Mouse (Mus musculus): ENCODE results near the gene BC037034. TPM values are rescaled to one million over a fixed set of nuclear protein-coding genes. Genes with fewer than 3 reads are reported as not detected.

Gene BC037034
- total RNA-seq, 2 experiments from 2014 or later, result 44.1 TPM

DNA sequence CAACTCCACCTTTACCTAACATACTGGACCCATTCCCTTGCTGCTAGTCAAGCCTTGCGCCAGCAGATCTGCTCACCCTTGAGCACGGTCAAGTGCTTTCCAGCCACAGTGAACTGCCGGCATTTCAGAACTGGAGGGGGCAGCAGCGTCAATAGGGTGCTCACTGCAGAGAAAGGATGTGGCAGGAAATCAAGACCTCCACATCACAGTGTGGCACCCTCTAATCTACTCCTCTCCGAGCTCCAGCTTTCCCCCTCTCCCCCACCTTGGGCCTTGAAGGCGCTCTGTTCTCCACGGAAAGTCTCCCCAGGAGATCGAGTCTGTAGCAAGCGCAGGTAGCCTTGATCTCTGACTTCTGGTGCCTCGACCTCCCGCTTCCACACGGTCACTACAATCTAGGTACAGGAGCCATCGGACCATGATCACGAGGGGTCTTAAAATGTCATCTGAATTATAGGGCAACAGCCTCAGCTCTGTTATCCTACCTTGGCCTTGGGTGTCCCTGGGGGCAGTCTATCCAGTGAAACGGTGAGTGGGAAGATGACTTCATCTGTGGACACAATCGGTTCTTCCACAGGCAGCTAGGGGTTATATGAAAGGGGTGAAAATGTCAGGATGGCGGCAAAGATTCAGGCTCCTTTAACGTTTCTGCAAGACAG lies 1.1 kb downstream of the BC037034 start:
- no peak for ATAC-seq (replicated peaks; ENCODE audit: poor library complexity)

DNA sequence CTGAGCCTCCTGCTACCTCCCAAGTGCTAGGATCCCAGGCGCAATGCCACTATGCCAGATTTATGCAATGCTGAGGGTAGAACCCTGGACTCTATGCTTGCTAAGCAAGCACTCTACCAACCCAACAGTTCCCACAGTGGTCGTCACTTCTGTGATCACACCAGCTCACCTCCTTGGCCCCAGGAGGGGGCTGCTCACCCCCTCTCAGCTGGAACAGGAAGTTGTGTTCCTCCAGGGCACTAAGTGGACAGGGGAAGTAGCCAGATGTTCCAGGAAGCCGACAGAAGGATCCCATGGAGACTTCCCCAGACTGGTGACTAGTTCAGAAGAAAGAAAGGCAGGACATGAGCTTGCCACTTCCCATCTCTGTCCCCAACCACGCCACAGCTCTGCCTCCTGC lies 1.8 kb downstream of the BC037034 start:
- peak; percentile 6; the same call in 1 of the 2 replicates for ATAC-seq (replicated peaks; ENCODE audit: poor library complexity)

DNA sequence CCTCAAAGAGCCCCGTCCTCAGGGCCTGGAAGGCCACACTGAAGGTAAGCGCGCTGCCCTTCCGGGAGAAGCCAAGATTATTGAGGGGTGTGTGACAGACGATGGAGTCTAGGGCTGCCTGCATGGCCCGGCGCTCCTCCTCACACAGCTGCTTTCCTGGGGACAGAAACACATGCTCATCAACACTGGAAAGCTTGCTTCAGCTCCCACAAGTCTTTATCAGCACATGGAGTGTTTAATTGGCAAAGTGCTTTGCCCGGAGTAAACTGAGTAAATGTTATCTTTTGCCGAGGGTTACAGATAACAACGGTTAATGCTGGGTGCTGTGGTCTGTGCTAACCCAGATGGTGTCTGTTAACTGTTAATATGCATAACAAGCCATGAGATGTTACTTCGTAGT lies 3.0 kb downstream of the BC037034 start:
- ATAC-seq (replicated peaks; ENCODE audit: poor library complexity), result peak; percentile 11

DNA sequence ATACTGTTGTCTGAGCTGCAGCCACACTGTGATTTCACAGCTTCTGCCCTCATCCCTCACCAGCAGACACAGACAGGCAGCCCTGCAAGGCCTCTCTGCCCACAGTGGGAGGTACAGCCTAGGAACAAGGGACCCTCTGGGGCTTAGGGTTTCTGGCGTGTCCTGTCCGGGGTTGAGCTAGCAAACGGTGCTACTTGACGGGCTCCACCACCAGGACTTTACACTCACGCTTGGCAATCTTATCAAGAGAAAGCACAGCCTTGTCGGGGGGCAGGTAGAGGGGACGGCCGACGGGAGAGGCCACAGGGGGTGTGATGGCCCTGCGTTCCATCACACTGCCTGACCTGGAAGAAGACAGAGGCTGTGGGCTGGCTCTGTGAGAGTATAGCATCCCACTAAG lies 3.8 kb downstream of the BC037034 start:
- no peak for ATAC-seq (replicated peaks; ENCODE audit: poor library complexity)

DNA sequence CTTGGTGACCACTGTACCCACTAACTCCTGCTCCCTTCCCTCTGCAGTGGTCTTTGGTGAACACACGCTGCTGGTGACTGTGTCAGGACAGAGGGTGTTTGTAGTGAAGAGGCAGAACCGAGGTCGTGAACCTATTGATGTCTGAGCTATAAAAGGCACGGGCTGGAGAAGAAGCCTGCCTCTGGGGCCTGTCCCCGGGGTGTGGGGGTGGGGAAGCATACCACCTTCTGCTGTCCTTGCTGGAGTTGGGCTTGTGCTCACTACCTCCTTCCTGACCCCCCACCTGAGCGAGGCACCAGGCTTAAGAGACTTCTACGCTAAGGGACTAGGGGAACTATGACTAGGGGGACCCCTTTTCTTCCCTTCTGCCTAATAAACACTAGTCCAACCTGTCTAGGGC lies 4.8 kb downstream of the BC037034 start:
- ATAC-seq (replicated peaks; ENCODE audit: poor library complexity), result no peak

DNA sequence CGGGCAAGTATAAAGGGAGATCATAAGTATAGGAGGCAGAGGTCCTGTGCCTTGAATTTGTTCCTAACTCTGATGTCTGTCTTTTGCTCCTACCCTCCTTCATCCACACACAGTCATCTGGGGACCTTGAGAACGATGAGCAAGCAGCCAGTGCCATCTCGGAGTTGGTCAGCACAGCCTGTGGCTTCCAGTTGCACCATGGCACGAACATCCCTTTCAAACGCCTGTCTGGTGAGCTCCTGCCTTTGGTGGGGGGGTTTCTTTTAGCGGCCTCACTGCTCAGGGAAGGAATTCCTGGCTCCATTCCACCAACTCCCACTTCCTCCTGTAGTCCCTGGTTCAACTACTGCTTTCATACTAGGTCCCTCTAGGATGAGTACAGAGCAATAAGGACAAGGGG lies 5.3 kb downstream of the BC037034 start:
- ATAC-seq (replicated peaks; ENCODE audit: poor library complexity), result no peak

DNA sequence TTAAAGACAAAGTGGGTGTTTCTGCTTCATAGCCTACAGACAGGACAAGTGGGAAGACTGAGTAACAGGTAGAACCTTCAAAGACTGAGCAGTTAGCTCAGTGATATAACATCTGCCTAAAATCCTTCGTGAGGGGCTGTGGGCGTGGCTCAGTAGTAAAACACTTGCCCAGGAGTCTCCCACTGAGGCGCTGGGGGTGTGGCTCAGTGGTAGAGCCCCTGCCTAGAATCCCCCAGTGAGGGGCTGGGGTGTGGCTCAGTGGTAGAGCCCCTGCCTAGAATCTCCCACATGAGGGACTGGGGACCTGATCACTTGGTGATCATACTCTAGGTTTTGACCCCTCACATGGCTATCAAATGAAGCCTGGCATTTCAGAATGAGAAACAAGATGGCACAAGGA lies 5.8 kb downstream of the BC037034 start:
- ATAC-seq (replicated peaks; ENCODE audit: poor library complexity), result no peak

DNA sequence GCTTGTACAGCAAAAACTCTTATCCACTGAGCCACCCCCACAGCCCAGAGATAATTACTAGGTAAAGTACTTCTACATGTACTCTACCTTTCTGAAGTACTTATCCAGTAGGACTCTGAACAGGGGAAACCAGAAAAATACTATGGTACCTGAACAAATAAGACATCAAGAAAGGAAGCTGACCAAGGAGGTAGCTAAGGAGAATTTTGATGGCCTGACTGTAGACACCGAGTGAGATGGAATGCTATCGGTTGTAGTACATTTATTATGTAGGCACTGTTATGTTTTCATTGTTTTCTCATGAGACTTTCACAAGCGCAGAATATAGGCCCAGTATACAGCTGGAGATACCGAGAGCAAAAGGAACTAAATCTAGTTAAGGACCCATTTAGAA lies 6.3 kb downstream of the BC037034 start:
- no peak for ATAC-seq (replicated peaks; ENCODE audit: poor library complexity)

DNA sequence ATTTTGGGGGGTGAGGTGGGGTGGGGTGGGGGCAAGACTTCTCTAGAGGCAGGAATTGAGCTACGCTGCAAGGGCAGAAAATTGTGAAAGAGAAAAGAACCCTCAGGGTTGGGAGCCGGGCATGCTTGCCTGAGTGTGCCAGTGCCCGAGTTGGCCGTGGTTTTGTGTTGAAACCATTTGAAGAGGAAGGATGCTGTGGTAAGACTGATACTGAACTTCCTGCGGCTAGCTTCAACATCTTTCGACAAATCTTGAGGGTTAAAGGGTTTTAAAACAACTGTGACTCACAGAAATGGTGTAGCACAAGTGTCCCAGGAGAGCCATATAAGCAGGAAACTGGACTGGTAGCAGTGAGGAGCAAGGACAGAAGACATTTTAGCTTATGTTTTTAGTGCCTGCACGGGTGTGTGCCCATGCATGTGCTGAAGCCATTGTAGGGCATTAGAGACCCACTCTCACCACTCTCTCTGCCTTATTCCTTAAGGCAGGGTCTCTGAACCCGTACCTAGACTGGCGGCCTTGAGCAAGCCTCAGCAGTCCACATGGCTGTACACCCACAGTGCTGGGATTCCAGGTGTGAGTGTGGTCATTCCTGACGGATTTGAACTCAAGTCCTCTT lies 6.8 kb downstream of the BC037034 start:
- peak; percentile 38 for ATAC-seq (replicated peaks; ENCODE audit: poor library complexity)

DNA sequence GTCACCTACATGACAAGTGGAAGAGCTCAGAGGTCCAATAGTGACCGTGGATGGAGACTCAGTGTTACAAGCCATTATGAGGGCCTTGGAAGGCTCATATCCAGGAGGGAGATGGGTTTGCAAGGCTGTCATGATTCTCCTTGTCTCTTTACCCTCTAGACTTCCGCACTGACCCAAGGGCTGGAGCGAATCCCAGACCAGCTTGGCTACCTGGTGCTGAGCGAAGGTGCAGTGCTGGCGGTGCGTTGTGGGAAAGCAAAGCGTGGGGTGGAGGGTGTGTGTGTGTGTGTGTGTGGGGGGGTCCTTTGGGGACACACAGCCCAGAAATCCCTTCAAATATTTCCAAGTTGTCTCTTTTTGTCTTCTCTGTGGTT lies 7.8 kb downstream of the BC037034 start:
- no peak for ATAC-seq (replicated peaks; ENCODE audit: poor library complexity)

DNA sequence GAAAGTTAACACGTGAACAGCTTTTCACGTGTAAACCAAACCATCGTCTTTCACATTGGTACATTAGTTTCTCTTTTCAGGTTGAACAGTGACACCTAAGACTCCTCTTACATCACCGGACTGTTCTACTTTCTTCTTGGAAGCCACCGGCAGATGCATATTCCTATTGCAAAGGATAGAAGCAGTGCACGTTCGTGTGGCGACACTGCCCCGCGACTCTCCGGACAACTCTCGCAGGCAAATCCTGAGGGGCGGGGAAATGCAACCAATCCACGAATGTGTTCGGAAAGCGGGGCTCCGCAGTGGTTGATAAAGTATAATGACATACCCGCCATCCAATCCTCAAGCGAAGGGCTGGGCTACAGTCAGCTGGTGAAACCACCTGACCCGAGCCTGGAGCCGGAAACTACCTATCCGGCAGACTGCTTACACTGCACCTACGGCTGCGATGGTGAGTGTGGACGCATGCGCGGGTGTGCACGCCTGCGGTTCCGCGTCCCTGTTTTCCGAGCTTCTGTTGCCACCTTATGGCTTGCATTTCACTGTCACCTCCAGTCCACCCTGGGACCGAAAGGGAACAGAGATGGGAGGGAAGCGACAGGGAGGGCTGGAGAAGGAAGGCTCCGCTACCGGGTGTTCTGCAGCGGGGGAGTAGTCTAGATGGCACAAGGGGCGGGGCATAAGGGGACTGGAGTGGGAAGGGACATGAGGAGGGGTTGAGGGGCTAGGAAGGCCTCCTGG lies 8.3 kb downstream of the BC037034 start, which contains the start of gene Lamtor4:
Gene Lamtor4 (plus strand): TSS at position 130 of the 741 bp plus-strand sequence.
- ATAC-seq (replicated peaks; ENCODE audit: poor library complexity), result peak; percentile 78

DNA sequence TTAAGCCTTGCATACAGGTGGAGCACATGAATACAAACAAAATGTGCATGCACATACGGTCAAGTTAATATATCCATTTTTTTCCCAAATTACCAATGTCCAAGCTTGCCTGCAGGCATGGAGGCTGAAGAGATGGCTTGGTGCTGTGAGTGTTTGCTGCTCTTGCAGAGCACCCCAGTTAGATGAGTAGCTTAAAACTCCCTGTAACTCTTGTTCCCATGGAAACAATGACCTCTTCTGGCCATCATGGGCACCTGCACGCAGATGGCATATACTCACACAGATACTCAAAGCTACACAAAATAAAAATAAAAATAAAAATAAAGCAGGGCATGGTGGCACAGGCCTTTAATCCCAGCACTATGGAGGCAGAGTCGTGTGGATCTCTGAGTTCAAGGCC lies 10.8 kb downstream of the BC037034 start:
- no peak for ATAC-seq (replicated peaks; ENCODE audit: poor library complexity)

DNA sequence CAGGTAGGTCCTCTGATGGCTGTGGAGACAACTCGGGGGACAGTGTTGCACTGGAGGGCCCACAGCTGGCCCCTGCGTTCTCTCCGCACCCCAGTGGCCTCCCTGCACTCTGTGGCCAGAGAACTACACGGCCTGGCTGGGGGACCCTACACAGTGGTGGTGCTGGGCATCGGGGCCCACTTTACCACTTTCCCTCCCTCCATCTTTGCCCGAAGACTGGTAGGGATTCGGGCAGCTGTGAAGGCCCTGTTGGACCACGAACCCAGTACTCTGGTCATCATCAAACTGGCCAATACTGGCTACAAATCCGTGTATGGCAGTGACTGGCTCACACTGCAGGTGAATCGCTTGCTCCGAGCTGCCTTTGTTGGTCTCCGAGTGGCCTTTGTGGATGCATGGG lies 12.7 kb downstream of the BC037034 start:
- no peak for ATAC-seq (replicated peaks; ENCODE audit: poor library complexity)

DNA sequence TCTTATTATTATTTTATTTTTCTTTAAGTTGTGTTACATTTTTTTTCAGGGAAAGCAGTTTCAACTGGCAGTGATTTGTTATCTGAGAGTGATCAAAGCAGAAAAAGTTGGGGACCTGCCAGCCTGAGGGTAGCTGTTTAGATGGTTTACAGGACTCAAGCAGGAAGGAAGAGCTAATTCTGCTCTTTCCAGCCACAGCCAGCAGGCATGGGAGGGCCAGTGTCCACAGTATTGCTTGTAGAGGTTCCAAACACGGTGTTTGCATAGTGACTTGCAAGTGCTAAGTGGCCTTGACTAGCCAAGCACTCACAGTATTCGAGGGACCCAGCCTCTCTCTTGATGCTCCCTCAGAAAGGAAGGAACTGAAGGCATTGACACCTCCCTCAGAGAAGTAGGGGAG lies 22.3 kb downstream of the BC037034 start:
- no peak for ATAC-seq (replicated peaks; ENCODE audit: poor library complexity)

DNA sequence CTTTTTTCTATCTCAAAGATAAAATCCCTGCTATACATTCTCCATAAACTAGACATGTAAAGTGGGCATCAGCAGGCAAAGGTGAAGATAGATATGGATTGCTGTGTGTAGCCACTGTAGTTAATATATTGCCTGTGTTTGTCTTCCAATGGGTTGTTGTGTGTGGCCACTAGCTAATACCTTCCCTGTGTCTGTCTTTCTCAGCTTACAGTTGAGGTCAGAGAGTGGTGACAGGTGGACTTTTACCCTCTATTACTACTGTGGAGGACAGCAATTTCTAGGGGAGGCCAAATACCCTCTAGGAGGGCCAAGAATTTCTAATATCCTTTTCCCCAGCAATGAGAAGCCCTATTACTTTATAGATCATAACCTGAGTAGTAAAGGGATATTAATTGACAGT lies 29.6 kb downstream of the BC037034 start:
- no peak for ATAC-seq (replicated peaks; ENCODE audit: poor library complexity)

DNA sequence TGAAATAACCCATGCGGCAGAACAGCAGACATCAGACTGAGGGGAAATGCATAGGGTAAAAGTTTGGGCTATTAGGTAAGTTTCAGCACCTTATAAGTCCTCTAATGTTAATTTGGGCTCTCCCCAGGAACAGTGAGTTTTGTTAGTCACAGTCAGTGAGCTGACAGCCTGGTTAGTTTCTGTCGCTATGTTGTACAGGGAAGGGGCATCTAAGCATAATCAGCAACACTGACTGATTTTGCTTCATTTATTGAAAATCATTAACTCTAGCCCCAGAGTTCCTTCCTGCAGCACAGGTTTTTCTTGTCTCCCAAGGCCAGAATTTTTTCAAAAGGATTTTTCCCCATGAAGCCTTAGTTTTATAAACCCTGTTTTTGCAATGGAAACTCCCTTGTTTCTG lies 30.1 kb downstream of the BC037034 start:
- no peak for ATAC-seq (replicated peaks; ENCODE audit: poor library complexity)

DNA sequence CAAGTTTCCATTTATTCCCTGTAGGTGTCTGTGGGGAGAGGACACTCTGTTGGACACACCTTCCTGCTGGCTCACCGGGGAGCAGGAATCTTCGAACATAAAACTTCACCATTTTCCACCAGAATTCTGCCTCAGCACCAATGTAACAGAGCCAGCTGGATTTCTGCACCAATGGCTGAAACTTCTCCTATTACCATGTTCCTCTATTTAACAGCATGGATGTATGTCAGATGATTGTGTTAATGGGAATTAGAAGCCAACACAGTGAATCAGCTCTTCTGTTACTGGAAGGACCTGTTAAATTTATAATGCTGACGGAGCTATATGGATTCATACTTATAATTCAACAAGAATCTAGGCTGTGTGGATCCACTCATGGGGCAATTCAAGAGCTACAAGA lies 34.3 kb downstream of the BC037034 start:
- peak; percentile 23; the same call in 1 of the 2 replicates for ATAC-seq (replicated peaks; ENCODE audit: poor library complexity)

DNA sequence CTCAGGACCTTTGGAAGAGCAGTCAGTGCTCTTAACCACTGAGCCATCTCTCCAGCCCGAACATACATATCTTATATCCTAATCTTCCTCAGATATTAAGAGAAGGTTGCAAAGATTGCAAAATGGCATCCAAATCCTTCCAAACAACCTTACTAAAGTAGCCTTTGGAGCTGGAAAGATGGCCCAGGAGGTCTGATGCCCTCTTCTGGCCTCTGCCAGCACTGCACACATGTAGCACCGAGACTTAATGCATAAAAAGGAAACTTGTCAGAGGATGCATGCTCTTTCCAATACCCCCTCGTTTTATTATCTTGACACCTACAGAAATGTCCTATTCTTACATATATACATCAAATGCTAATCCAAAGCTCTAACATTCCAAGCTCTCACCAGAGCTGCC lies 35.8 kb downstream of the BC037034 start:
- peak; percentile 60 for ATAC-seq (replicated peaks; ENCODE audit: poor library complexity)

DNA sequence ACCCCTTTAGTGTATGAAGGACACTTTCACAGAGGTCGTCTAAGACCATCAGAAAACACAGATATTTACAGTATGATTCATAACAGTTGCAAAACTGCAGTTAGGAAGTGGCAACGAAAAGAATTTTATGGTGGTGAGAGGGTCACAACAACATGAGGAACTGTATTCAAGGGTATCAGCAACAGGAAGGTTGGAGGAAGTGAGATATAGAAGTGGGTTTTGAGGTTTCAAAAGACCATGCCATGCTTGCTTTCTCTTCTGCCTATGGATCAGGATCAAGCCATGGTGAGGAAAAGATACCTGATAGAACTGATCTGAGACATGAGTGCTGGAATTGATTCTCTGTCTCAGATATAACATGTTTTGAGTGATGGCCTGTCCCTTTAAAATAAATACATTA lies 36.5 kb downstream of the BC037034 start:
- peak; percentile 86 for ATAC-seq (replicated peaks; ENCODE audit: poor library complexity)

DNA sequence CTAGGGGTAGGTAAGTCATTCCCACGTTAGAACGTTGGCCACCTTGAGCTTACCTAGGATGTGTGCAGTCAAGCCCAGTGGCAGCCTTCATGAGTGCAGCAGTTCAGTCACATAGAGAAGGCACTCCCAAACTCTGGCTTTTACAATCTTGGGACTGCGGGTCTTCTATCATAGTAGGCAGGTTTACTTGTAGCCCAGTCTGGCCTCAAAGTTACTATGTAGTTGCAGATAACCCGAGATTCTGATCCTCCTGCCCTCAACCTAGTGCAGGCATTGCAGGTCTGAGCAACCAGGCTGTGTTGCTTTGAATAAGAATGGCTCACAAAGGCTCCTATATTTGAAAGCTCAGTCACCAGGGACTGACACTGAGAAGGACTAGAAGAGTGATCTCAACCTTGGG lies 37.3 kb downstream of the BC037034 start:
- ATAC-seq (replicated peaks; ENCODE audit: poor library complexity), result peak; percentile 32; the same call in 1 of the 2 replicates

DNA sequence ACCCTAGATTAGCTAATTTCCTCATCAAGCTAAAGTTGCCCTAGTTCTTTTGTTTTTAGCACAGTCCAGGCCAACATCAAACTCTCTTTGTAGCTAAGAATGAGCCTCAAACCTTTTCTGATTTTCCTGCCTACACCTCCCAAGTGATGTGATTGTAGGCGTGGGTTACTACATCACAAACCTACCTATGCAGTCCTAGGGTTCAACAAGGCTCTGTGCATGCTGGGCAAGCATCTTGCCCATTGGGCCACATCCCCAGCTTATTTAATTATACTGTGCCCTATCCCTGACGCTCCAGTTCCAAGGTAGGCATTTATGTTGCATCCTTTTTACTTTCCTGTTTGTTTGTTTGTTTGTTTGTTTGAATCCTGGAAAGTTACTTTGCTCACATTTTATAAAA lies 38.1 kb downstream of the BC037034 start, which contains the start of gene Nxpe5:
Gene Nxpe5 (plus strand): TSS at position 199 of the 400 bp plus-strand sequence.
- ATAC-seq (replicated peaks; ENCODE audit: poor library complexity), result no peak

DNA sequence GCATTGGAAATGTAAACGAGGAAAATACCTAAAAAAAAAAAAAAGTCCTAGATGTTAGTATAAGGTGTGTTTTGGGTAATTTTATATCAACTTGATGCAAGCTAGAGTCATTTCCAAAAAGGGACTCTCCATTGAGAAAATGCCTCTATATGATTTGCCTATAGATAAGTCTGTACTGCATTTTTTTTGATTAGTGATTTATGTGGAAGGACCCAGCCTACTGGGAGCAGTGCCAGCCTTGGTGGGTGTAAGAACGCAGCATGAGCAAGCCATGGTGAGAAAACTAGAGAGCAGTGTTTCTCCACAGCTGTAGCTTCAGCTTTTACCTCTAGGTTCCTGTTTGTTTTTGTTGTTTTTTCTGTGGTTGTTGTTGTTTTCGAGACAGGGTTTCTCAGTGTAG lies 40.5 kb downstream of the BC037034 start:
- no peak for ATAC-seq (replicated peaks; ENCODE audit: poor library complexity)
